Mouse (Mus musculus): ENCODE measurements around the gene Fblim1.

Fblim1 gene

GRCm38 (mm10) chr4:141539213-141539767 is 66.6 kb downstream of the Fblim1 start:
- no peak for DNase-seq (ENCODE audit: low spot score)

GRCm38 (mm10) chr4:141538408-141539212 is 67.3 kb downstream of the Fblim1 start, which contains the start of gene Spen:
Gene Spen, minus strand, starts transcription at chr4:141538597.
- peak; percentile 78 for DNase-seq (ENCODE audit: low spot score)

DNA sequence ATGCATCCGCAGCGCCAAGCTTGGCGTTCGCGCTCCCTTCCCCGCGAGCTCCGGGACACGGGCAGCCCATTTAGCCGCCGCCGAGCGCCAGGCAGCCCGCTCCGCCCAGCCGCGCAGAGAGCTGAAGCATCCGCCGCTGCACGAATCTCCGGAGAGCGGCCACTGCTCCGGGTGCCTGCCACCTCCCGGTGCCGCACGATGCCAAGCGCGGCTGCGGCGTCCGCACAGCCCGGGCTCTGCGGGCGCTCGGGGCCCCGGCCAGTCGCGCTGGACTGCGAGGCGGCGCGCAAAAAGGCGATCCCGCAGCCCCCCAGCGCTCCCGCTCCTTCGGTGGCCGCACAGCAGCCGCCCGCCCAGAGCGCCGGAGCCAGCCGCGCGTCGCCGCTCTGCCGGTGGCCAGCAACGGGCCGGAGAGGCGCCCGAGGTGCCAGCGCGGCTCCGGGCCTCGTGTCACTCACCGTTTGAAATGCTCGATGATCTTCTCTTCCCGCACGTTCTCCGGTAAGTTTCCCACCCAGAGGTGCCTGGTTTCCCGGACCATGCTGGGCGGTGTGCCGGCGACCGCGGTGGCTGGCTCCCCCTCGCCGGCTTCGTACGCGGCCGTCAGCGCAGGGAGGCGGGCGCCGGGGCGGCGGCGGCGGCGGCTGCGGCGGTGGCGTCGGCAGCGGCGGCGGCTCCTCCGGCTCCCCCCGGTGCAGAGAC is 68.0 kb downstream of the Fblim1 start:
- DNase-seq (ENCODE audit: low spot score), result no peak

DNA sequence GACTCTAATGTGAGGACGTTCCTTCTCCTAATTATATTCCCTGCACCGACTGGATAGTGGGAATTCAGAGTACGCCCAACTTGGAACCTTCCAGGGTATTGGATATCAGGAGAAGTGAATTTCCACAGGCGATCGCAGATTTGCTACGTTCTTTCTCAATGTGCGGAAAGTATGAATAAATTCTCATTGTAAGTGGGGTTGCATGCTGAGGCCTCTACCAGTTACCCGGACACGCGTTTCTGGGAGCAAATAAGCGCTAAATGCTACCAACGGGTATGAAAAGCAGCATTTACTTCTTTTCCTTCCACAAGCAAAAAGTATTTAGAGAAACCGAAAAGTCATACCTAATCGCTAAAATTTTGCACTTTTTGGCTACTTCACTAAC is 68.7 kb downstream of the Fblim1 start:
- no peak for DNase-seq (ENCODE audit: low spot score)

DNA sequence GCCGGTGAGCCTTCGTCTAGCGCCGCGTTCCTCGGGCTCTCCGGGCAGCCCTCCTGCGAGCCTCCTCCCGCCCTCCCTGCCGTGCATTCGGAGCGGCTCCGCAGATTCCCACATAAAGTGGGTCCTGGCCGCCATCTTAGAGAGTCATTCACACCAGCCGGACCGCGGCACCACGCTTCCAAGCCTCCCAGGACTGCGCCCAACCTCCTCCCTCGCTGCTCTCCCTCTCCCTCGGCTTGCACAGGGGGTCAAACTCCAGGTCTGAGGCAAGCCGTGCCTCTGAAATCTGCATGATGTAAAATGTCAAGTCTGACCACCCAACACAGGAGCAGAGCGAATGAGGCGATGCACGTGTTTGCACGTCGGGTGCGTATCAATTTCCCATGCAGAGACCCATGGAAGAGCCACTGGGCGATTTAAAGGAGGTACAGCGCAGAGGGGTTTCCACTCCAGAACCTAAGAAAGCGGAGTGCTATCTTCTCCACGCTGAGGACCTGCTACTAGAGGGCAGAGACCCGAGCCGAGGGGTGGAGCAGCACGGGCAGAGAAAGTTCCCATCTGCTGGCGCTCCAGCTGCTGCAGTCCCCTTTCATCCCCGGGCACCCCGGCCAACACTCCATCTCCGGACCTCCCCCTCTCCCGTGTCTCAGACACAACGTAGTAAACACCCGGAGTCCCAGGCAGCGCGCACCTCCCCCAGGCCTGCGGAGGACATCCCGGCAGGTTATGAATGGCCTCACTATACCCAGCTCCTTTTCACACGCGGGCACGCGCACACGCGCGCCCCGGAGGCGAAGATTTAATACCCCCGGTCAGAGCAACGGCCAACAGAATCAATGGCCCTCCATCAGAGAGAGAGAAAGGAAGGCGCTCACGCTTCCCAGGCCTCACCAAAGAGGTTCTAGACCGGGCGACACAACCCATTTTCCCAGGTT is 69.3 kb downstream of the Fblim1 start:
- no peak for DNase-seq (ENCODE audit: low spot score)

GRCm38 (mm10) chr4:141534947-141535680 is 70.8 kb downstream of the Fblim1 start:
- no peak for DNase-seq (ENCODE audit: low spot score)

DNA sequence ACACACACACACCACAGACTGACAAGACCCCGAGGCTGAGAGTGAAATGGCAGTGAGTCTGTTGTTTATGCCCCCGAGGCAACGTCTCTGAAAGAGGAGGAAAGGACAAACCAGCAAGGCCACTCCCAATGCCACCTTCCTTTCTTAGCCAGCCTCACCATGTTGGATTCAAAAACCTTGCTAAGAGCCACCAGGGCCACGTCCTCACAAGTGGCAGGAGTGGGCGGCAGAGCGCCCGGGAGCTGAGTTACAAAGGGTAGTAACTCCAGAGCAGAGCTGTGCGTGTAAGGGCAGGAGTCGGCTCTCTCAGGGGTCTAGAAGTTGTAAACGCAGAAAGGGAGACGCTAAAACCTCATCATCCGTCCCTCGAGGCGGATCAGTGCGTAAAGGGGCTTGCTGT is 74.9 kb downstream of the Fblim1 start:
- DNase-seq (ENCODE audit: low spot score), result no peak

DNA sequence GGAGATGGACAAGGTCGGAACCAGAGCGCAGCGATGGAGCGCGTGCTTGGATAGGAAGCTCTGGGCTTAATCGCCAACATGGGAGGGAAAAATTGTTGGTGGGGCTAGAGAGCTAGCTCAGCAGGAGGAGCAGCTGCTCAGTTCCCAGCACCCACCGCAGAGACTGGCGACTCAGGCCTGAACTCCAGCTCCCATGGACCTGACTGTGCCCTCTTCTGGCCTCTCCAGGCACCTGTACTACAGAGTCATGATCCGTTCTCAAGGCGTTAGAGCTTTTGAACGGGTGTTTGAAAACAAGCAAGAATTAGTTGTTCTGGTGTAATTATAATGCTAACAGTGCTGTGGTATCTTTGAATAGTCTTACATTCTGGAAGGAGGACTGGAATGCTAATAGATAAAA is 77.0 kb downstream of the Fblim1 start:
- no peak for DNase-seq (ENCODE audit: low spot score)

DNA sequence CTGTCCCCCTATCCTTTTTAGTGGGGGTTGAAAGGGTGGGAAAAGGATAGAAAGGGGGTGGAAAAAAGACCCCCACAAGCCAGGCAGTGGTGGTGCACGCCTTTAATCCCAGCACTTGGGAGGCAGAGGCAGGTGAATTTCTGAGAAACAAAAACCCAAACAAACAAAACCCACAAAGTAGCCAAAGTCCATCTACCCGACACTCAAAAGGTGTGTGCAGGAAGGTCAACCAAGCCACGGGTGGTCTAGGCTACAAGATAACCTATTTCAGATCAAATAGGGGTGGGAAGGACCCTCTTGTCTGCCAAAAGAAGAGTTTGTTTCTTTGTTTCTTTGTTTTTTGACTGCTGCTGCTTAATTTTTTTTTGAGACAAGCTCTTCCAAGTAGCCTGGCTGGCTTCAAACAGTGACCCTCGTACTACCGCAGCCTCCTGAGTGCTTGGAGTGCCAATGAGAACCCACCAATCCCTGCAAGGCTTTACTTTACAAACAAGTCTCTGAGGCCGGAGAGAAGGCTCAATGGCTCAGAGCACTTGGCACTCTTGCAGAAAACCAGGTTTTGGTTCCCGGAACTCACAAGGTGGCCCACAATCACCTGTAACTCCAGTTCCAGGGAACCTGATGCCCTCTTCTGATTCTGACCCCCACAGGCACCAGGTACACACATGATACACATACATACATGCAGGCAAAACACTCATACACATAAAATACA is 78.8 kb downstream of the Fblim1 start:
- DNase-seq (ENCODE audit: low spot score), result no peak
